Mouse (Mus musculus): ENCODE results near the gene Smpdl3a. TPM values are rescaled to one million over a fixed set of nuclear protein-coding genes. Genes with fewer than 3 reads are reported as not detected.

Gene Smpdl3a
- polyA plus RNA-seq, 1 experiment from 2014 or later = 9.0 TPM

DNA sequence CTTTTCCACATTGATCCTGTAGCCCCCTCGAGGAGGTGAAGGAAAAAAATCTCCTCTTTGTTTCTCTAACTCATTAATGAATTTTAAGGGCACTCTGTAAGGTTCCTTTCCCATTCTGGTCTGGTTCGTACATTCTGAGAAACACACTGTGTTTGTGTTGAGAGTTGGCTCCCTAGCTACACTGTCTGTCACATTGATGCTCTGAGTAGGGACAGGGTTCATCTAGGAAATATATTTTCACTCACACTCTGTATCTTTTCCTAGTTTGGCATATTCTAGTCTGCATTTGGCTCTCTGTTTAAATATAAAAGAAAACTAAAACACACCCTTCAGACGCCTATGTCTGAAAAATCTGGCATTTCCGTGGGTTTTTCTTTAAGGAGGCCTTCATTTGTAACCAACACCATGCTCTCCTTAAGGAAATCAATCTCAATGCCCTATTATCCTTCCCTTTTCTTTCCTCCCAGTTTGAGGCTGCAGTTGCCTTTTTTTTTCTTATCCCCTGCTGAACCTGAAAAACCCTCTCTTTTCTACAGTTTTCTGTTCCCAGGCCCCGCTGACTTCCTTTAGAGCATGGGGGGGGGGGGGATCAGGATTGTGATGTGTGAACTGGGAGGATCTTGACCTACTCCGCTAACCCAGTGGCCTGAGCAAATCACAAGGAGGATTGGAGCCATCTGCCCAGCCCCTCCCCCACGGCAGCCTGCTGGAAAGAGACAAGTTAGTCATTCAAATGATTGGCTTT, 9.8 kb upstream of the Smpdl3a start:
- 27% methylated on average over 7 of the region's 7 CpGs for WGBS
- Histone ChIP-seq H3K27ac (ENCODE audit: low read depth, low read length) (no peak overlapping the region), H3K4me2 (no peak overlapping the region), H3K4me1 (replicated peaks; ENCODE audit: control insufficient read depth, insufficient read depth, low read length) (no peaks in the 10 kb centered on the region), H3K4me3 (ENCODE audit: low read depth, low read length) (no peak overlapping the region), H3K9ac (ENCODE audit: low read depth, low read length) (no peak overlapping the region), H3K36me3 (ENCODE audit: control insufficient read depth, insufficient read depth, low read length) (no peaks in the 10 kb centered on the region), H3K27me3 (replicated peaks; ENCODE audit: control insufficient read depth, insufficient read depth, low read length) (no peaks in the 10 kb centered on the region), H3K9me3 (ENCODE audit: control insufficient read depth, low read length) (no peaks in the 10 kb centered on the region)
- 0 out of 2 replicates have a peak, but pooled peaks have one; percentile 31 for ATAC-seq (replicated peaks; ENCODE audit: low FRiP score)
- DNase-seq (ENCODE audit: low spot score) = peak; percentile 35

DNA sequence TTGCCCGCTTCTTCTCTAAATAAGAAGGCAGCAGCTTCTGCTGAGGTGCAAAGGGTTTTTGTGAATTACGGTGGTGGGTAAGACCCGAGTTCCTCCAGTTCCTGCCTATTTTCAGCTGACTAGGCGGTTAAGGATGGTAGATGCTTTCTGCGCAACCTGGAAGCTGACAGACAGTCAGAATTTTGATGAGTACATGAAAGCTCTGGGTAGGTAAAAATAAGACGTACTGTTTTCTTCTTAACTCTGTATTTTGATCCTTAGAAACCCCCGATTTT, 9.3 kb upstream of the Smpdl3a start, which contains the start of gene Fabp7:
Gene Fabp7 (plus strand): TSS at position 6 of the 275 bp plus-strand sequence.
- H3K27me3 ChIP-seq (replicated peaks; ENCODE audit: control insufficient read depth, insufficient read depth, low read length) = no peaks in the 10 kb centered on the region
- H3K9me3 ChIP-seq (ENCODE audit: control insufficient read depth, low read length) = no peaks in the 10 kb centered on the region
- DNase-seq (ENCODE audit: low spot score) (no peak), ATAC-seq (replicated peaks; ENCODE audit: low FRiP score) (no peak)
- no peak within 1 kb of the TSS for H3K9ac ChIP-seq (ENCODE audit: low read depth, low read length)
- no peak within 1 kb of the TSS for H3K4me2 ChIP-seq
- no peaks in the 10 kb centered on the region for H3K36me3 ChIP-seq (ENCODE audit: control insufficient read depth, insufficient read depth, low read length)
- H3K4me3 ChIP-seq (ENCODE audit: low read depth, low read length) = no peak within 1 kb of the TSS
- 36% methylated on average over 7 of the region's 7 CpGs for WGBS
- no peak within 1 kb of the TSS for H3K27ac ChIP-seq (ENCODE audit: low read depth, low read length)
- H3K4me1 ChIP-seq (replicated peaks; ENCODE audit: control insufficient read depth, insufficient read depth, low read length) = no peaks in the 10 kb centered on the region

DNA sequence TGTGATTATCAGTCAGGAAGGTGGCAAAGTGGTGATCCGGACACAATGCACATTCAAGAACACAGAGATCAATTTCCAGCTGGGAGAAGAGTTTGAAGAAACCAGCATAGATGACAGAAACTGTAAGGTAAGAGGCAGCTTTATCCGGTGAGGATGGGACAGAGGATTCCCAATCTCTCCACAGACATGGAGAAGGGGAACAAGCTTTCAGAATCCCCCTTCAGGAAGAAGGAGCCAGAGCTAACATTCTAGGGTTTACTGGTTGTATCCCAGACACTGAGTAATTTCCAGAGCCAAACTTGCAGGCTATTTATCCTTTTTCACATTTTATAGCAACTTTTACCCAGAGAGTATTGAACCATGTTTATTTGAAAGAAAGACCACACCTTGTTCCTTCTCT, 8.6 kb upstream of the Smpdl3a start:
- Histone ChIP-seq H3K36me3 (ENCODE audit: control insufficient read depth, insufficient read depth, low read length) (no peaks in the 10 kb centered on the region), H3K4me1 (replicated peaks; ENCODE audit: control insufficient read depth, insufficient read depth, low read length) (no peaks in the 10 kb centered on the region), H3K9ac (ENCODE audit: low read depth, low read length) (no peak overlapping the region), H3K27me3 (replicated peaks; ENCODE audit: control insufficient read depth, insufficient read depth, low read length) (no peaks in the 10 kb centered on the region), H3K4me2 (no peak overlapping the region), H3K27ac (ENCODE audit: low read depth, low read length) (no peak overlapping the region), H3K9me3 (ENCODE audit: control insufficient read depth, low read length) (no peaks in the 10 kb centered on the region), H3K4me3 (ENCODE audit: low read depth, low read length) (no peak overlapping the region)
- no peak for DNase-seq (ENCODE audit: low spot score)
- no peak for ATAC-seq (replicated peaks; ENCODE audit: low FRiP score)
- WGBS = 64% methylated on average over 2 of the region's 2 CpGs

DNA sequence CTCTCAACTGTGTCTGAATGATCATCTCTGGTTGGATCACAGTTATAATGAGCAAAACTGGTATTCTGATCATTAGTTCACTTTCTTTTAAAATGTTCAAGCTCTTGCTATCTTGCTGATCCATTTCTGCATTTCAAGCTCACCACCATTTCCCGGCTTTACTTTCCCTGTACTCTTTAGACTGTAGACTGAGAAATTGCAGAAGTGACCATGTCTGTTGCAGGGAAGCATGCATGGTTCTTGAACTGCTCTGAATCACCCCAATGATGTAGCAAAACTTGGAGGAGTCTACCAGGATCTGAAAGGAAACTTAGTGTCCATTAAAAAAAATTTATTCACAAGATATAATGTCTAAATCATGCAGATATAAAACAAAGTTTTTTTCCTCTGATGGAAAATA, 1.2 kb upstream of the Smpdl3a start:
- Histone ChIP-seq H3K9ac (ENCODE audit: low read depth, low read length) (no peak overlapping the region), H3K4me3 (ENCODE audit: low read depth, low read length) (no peak overlapping the region), H3K27me3 (replicated peaks; ENCODE audit: control insufficient read depth, insufficient read depth, low read length) (no peaks in the 10 kb centered on the region; the same call in 1 of the 2 replicates), H3K27ac (ENCODE audit: low read depth, low read length) (no peak overlapping the region), H3K4me1 (replicated peaks; ENCODE audit: control insufficient read depth, insufficient read depth, low read length) (peaks cover 8% of the 10 kb centered on the region), H3K36me3 (ENCODE audit: control insufficient read depth, insufficient read depth, low read length) (no peaks in the 10 kb centered on the region), H3K4me2 (no peak overlapping the region), H3K9me3 (ENCODE audit: control insufficient read depth, low read length) (no peaks in the 10 kb centered on the region)
- ATAC-seq (replicated peaks; ENCODE audit: low FRiP score) = no peak
- DNase-seq (ENCODE audit: low spot score) = no peak
- WGBS = 66% methylated on average over 1 of the region's 1 CpGs

DNA sequence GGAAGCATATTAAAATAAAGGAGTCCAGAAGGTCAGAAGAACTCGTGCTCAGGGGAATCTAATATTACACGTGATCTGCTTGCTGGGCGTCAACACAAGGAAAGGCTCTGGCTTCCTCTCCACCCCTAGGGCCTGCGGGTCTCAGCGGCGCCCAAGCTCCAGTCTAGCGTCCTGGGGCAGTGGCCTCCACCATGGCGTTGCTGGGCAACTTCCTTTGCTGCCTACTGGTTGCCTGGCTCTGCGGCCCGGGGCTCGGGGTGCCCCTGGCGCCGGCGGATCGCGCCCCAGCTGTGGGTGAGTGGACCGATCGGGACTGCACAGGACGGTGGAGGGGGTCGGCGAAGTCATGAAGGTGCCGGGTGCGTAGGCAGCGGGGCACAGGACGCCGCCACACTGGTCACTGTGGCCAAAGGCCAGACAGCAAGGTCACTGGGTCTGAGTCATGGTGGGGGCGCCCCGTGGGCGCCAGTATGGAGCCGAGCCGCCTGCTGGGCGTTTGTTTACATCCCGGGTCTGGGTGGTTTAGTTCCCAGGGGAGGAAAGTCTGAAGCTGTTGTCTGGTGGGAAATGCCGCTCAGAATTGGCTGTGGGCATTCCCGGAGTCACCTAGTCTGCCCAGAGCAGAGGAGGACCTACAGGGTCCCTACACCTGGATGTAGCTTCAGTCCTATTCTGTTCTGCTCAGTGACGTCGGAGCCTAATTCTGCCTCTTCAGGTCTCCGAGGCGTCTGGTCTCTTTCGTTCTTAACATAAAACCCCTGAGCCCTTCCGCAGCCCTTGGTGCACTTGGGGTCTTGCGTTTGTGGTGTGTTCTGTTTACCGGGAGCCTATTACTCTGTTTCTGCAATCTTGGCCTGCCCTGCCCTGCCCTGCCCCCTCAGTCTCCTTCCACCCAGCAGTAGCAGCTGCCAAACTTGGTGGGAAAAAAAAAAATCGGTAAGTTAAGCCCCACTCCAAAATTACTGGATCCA, 641 bp downstream of the Smpdl3a start:
- H3K4me2 ChIP-seq = peak overlapping the region; percentile 87
- WGBS = 2% methylated on average over 44 of the region's 44 CpGs
- H3K9ac ChIP-seq (ENCODE audit: low read depth, low read length) = peak overlapping the region; percentile 72
- peak; percentile 81 for ATAC-seq (replicated peaks; ENCODE audit: low FRiP score)
- no peaks in the 10 kb centered on the region for H3K36me3 ChIP-seq (ENCODE audit: control insufficient read depth, insufficient read depth, low read length)
- H3K27me3 ChIP-seq (replicated peaks; ENCODE audit: control insufficient read depth, insufficient read depth, low read length) = no peaks in the 10 kb centered on the region; the same call in 1 of the 2 replicates
- peak overlapping the region; percentile 26; the same call in 1 of the 2 replicates for H3K27ac ChIP-seq (ENCODE audit: low read depth, low read length)
- H3K9me3 ChIP-seq (ENCODE audit: control insufficient read depth, low read length) = no peaks in the 10 kb centered on the region
- H3K4me1 ChIP-seq (replicated peaks; ENCODE audit: control insufficient read depth, insufficient read depth, low read length) = peaks cover 8% of the 10 kb centered on the region
- peak; percentile 60 for DNase-seq (ENCODE audit: low spot score)
- H3K4me3 ChIP-seq (ENCODE audit: low read depth, low read length) = peak overlapping the region; percentile 61

DNA sequence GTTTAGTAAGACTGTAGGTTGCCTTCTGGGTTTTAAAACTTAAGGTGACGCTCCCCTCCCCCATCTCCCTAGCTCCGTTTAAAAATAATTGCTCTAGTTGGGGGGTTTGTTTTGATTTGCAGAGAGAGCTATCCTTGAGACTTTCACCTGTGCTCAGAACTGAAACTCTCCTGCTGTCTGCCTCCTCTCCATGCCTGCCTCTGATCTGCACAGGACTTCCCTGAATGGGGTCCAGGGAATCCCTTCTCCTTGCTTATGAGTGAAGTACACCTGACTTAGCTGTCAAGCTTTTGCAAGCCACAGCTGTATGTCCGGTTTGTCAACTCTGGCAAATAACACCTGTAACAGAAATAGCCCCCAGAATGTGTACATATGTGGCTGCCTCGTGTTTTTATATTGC, 1.4 kb downstream of the Smpdl3a start:
- 44% methylated on average over 4 of the region's 4 CpGs for WGBS
- Histone ChIP-seq H3K27ac (ENCODE audit: low read depth, low read length) (no peak overlapping the region), H3K4me1 (replicated peaks; ENCODE audit: control insufficient read depth, insufficient read depth, low read length) (peaks cover 8% of the 10 kb centered on the region), H3K36me3 (ENCODE audit: control insufficient read depth, insufficient read depth, low read length) (no peaks in the 10 kb centered on the region), H3K4me3 (ENCODE audit: low read depth, low read length) (peak overlapping the region; percentile 61), H3K9ac (ENCODE audit: low read depth, low read length) (peak overlapping the region; percentile 72; the same call in 1 of the 2 replicates), H3K4me2 (peak overlapping the region; percentile 87), H3K27me3 (replicated peaks; ENCODE audit: control insufficient read depth, insufficient read depth, low read length) (no peaks in the 10 kb centered on the region; the same call in 1 of the 2 replicates), H3K9me3 (ENCODE audit: control insufficient read depth, low read length) (no peaks in the 10 kb centered on the region)
- DNase-seq (ENCODE audit: low spot score) (no peak), ATAC-seq (replicated peaks; ENCODE audit: low FRiP score) (no peak)

DNA sequence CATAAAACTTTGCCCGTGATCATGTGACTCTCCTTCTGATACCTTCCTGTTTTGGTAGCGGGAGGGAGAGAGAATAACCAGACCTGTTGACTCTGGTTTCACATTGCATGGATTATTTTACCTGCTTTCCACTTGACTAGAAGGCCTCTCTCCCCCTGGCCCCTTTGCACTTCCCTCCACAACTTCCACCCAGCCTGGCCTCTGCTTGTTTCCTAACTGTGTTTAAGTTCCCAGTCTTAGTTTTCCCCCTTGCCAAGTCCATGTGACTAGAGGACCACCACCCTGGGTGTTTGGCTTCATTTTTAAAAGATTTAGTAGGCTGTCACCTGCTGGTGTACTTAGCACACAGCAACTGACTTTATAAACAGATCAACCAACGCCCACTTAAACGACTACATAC, 1.9 kb downstream of the Smpdl3a start:
- Histone ChIP-seq H3K27ac (ENCODE audit: low read depth, low read length) (no peak overlapping the region), H3K9ac (ENCODE audit: low read depth, low read length) (no peak overlapping the region), H3K27me3 (replicated peaks; ENCODE audit: control insufficient read depth, insufficient read depth, low read length) (no peaks in the 10 kb centered on the region; the same call in 1 of the 2 replicates), H3K4me1 (replicated peaks; ENCODE audit: control insufficient read depth, insufficient read depth, low read length) (peaks cover 8% of the 10 kb centered on the region), H3K4me2 (peak overlapping the region; percentile 87), H3K36me3 (ENCODE audit: control insufficient read depth, insufficient read depth, low read length) (no peaks in the 10 kb centered on the region), H3K4me3 (ENCODE audit: low read depth, low read length) (no peak overlapping the region), H3K9me3 (ENCODE audit: control insufficient read depth, low read length) (no peaks in the 10 kb centered on the region)
- 45% methylated on average over 4 of the region's 4 CpGs for WGBS
- DNase-seq (ENCODE audit: low spot score) = no peak
- peak; percentile 48; the same call in 1 of the 2 replicates for ATAC-seq (replicated peaks; ENCODE audit: low FRiP score)

DNA sequence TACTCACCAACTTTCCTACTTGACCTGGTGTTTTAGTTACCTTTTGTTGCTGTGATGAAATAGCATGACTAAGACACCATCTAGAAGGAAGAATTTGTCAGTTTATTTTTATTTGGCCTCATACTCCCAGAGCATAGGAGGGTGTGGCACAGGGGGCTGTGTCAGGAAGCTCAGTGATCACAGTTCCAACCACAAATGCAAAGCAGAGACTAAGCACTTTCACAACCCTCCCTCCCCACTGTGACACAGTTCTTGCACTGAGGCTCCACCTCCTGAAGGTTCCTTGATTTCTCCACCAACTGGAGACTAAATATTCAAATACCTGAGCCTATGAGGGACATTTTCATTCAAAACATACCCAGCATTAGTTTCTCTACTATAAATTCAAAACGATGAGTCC, 5.4 kb downstream of the Smpdl3a start:
- H3K36me3 ChIP-seq (ENCODE audit: control insufficient read depth, insufficient read depth, low read length) = no peaks in the 10 kb centered on the region
- no peak for ATAC-seq (replicated peaks; ENCODE audit: low FRiP score)

More for the DNA sequence above, 5.4 kb downstream of the Smpdl3a start:
- no peaks in the 10 kb centered on the region for H3K9me3 ChIP-seq (ENCODE audit: control insufficient read depth, low read length)
- no peak for DNase-seq (ENCODE audit: low spot score)
- peaks cover 8% of the 10 kb centered on the region for H3K4me1 ChIP-seq (replicated peaks; ENCODE audit: control insufficient read depth, insufficient read depth, low read length)
- WGBS = 77% methylated on average over 1 of the region's 1 CpGs
- H3K4me2 ChIP-seq = no peak overlapping the region
- no peaks in the 10 kb centered on the region for H3K27me3 ChIP-seq (replicated peaks; ENCODE audit: control insufficient read depth, insufficient read depth, low read length)
- H3K9ac ChIP-seq (ENCODE audit: low read depth, low read length) = no peak overlapping the region
- no peak overlapping the region for H3K4me3 ChIP-seq (ENCODE audit: low read depth, low read length)
- no peak overlapping the region for H3K27ac ChIP-seq (ENCODE audit: low read depth, low read length)

Data from liver, embryonic 11.5 days (tissue).